Mouse (Mus musculus): Measurements from ENCODE around the gene Gcm1. TPM values are rescaled to one million over a fixed set of nuclear protein-coding genes. Genes with fewer than 3 reads are reported as not detected.
"Not testable (repeated sequence)": the region's sequence is repeated elsewhere in the genome, so short reads cannot be mapped to it uniquely, and the experiment has no call there.

Gene Gcm1
- total and polyA plus RNA-seq, 3 experiments, result not detected

GRCm38 (mm10) chr9:78046755-78047154, 5.0 kb upstream of the Gcm1 start:
- no peak for DNase-seq

- no peak for DNase-seq
Measured at GRCm38 (mm10) chr9:78050452-78050970, 1.2 kb upstream of the Gcm1 start.

GRCm38 (mm10) chr9:78053821-78054220, 2.1 kb downstream of the Gcm1 start:
- no peak for DNase-seq

GRCm38 (mm10) chr9:78054298-78054697, 2.6 kb downstream of the Gcm1 start:
- DNase-seq, result no peak

GRCm38 (mm10) chr9:78059525-78060120, 7.9 kb downstream of the Gcm1 start:
- no peak for DNase-seq

- no peak for DNase-seq
Measured at GRCm38 (mm10) chr9:78062392-78062791, 10.7 kb downstream of the Gcm1 start.

- DNase-seq, result no peak
Measured at GRCm38 (mm10) chr9:78064121-78064520, 12.4 kb downstream of the Gcm1 start.

GRCm38 (mm10) chr9:78070496-78070895, 18.8 kb downstream of the Gcm1 start:
- no peak for DNase-seq

GRCm38 (mm10) chr9:78071626-78072025, 19.9 kb downstream of the Gcm1 start:
- no peak for DNase-seq

- DNase-seq, result not testable (repeated sequence)
Measured at GRCm38 (mm10) chr9:78073291-78073690, 21.6 kb downstream of the Gcm1 start.

GRCm38 (mm10) chr9:78073713-78074340, 22.1 kb downstream of the Gcm1 start:
- DNase-seq, result no peak

GRCm38 (mm10) chr9:78075256-78075655, 23.5 kb downstream of the Gcm1 start:
- no peak for DNase-seq

GRCm38 (mm10) chr9:78078240-78078639, 26.5 kb downstream of the Gcm1 start:
- no peak for DNase-seq

GRCm38 (mm10) chr9:78081835-78082234, 30.1 kb downstream of the Gcm1 start:
- no peak for DNase-seq

GRCm38 (mm10) chr9:78084341-78084740, 32.6 kb downstream of the Gcm1 start:
- no peak for DNase-seq

GRCm38 (mm10) chr9:78085722-78086287, 34.1 kb downstream of the Gcm1 start:
- no peak for DNase-seq

- no peak for DNase-seq
Measured at GRCm38 (mm10) chr9:78087751-78088150, 36.0 kb downstream of the Gcm1 start.

GRCm38 (mm10) chr9:78088521-78088920, 36.8 kb downstream of the Gcm1 start:
- DNase-seq, result no peak

GRCm38 (mm10) chr9:78088971-78089370, 37.2 kb downstream of the Gcm1 start:
- no peak for DNase-seq

GRCm38 (mm10) chr9:78089906-78090305, 38.2 kb downstream of the Gcm1 start:
- no peak for DNase-seq

- DNase-seq, result no peak
Measured at GRCm38 (mm10) chr9:78090596-78090995, 38.9 kb downstream of the Gcm1 start.

GRCm38 (mm10) chr9:78095686-78096085, 44.0 kb downstream of the Gcm1 start:
- DNase-seq, result no peak

GRCm38 (mm10) chr9:78096376-78096775, 44.7 kb downstream of the Gcm1 start:
- DNase-seq, result no peak

GRCm38 (mm10) chr9:78100956-78101355, 49.2 kb downstream of the Gcm1 start:
- no peak for DNase-seq
